Mouse (Mus musculus): ENCODE results near the gene Eps15.

DNA sequence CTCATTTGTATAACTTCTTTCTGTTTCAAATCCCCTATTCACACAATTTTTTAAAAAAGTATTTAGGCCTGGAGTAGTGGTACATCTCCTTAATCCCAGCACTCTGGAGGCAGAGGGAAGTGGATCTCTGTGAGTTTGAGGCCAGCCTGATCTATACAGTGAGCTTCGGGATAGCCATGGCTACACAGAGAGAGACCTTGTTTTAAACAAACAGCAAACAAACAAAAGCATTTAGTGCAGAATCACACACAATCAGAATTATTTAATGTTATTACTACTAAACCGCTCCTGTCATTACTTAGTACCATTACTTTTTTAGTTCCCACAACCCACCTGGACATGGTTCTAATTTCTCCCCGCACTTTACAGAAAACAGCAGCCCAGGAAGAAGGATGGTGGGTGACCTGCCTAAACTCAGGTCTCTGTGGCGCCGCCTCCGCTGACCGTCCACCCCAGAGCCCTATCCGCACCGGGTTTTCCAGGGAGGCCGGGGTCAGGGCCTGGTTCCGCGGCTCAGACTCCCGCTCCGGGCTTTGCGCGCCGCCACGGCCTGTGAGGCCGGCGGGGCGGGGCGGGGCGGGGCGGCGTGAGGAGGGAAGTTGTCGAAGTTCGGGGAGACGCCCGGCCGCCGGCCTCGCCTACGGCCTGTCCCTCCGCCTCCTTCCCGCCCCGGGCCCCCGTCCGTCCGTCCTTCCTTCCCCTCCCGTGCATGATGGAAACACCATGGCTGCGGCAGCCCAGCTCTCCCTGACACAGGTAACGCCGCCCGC is at the start of gene Eps15:
- TF ChIP-seq CTCF (IDR thresholded peaks at IDR 0.05; ENCODE audit: borderline replicate concordance, control insufficient read depth, extremely low read depth, insufficient read depth, low read length, poor library complexity) (no peak), POLR2A (IDR thresholded peaks at IDR 0.05; ENCODE audit: control insufficient read depth, extremely low read depth, insufficient read depth, low read length, poor library complexity) (no peak)
